Mouse (Mus musculus) right cerebral cortex, adult 18-20 months (tissue): ENCODE data around the gene 4930579F01Rik.

Experiments
- DNase-seq: peaks from one replicate; pipeline ENCODE4 v3.0.0; 2022; ENCODE audit warnings: mixed read lengths

The 4930579F01Rik gene

DNA sequence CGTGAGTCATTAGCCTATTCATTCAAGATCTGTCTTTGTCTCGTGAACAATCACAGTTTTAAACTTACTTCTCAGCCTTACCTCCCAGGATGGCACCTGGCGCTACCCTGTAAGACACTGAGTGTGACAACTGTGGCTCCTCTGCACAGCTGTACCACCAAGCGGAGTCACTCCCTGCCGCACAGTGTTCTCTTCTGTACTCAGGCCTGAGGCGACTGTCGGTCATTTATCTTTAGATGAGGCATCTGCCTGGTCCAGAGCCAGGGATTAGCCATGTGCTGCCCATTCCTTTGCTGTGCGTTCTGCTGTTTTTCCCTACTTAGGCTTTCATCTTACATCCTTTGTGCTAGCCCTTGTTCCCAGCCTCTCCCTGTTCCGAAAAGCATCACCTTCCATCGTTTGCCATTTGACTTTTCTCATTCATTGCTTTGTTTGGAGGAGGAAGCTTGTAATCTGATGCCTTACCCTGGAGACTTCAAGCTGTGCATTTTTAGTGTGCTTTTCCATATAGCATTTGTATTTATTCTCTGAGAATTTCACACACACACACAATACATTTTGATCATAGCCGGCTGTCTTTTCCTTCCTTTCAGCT lies 21.9 kb upstream of the 4930579F01Rik start:
- DNase-seq: no peak

GRCm38 (mm10) chr3:138212431-138212951 lies 18.9 kb upstream of the 4930579F01Rik start:
- no peak for DNase-seq

DNA sequence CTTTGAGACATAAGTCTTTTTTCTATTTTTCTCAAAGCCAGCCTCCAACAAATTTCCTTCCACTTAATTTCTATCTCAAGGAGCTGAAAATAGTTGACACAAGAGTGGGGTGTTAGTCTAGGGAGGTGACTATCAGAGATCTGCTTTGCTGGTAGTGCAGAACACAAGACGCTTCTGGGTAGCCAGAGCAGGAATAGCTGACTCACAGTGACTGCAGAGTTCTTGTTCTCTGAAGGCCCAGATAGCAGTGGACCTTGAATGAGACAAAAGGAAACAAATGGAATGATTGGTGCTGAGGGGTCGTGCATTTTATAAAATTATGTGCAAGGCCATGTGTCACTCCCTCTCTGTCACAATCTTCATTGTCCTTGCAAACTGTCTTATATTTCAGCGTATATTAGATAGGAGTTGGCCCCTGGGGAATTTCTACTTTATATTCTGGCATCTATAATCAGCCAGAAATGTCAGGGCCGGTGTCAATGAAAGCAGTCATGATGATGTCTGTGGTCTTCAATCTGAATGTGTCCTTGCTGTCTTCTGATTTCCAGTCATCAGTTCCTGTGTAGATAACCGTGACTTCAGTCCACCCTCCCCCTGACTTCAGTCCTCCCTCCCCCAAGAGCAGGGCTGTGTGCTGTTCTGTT lies 16.9 kb upstream of the 4930579F01Rik start:
- DNase-seq: no peak

GRCm38 (mm10) chr3:138208821-138209220 lies 15.2 kb upstream of the 4930579F01Rik start:
- DNase-seq: no peak

- DNase-seq: no peak
Measured at GRCm38 (mm10) chr3:138198722-138199068, 5.1 kb upstream of the 4930579F01Rik start.

DNA sequence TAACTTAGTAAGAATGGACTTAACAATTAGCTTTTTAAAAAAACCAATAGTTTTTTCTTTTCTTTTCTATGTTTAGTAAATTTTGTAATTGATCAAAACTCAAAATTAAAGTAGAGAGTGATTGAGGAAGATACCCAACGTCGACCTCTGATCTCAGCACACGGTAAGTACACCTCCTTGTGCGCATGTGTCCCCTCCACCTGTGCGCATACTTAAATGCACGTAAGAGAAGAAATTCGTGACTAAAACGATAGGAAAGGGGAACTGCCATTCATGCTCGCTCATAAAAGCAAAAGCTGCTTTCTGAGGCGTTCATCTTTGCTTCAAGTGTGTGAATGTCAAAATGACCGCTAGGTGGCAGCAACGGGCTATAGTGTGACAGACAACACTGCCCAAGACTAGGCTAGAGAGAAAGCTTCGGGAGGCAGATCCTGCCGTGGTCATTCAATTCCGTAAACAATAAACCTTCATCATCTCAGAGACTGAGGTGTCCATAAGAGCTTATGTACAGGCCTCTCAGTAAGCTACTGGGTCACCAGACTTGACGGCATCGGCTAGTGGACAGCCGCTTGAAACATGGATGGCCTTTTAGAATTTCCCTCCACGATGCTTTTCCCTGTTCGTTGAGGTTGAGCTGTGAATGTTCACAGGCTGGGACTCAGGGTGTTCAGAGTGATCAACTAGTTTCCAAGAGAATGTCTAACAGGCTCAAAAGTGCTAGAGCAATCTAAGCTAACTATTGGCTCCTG lies 4.5 kb upstream of the 4930579F01Rik start:
- DNase-seq: peak; percentile 86

DNA sequence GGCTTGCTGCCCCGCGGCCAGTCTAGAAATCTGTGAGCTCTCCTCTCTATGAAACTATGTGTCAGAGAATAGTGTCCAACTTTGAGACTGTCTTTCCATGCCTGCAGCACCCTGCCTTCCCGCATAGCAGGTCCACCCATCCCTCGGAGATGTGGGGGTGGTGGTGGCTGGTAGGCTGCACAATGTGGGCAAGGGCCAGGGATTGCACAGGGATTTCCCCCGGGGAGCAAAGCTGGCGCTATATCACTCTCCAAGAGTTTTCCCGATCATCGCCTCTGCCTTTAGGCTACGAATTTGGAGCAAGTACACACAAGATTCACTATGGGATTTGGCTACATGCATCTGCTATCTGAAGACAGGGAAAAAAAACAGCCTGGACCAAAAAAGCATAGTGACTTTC lies 3.9 kb upstream of the 4930579F01Rik start:
- no peak for DNase-seq

DNA sequence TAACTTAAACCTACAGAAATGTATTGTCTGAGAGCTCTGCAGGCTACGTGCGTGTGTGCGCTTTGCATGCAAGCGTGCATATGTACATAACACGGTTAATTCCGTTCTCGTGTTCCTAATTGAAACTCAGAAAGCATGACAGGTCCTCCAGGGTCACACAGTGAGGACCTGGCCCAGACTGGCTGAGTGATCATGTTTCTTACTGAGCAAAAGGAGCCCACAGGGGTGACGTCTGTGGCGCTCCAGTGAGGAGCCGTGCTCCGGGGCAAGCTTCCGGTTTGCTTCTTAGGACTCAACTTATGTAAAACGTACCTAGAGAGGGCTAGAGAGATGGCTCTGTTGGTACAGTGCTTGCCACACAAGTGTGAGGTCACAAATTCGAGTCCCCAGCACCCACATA lies 3.5 kb upstream of the 4930579F01Rik start:
- no peak for DNase-seq

- peak; percentile 7 for DNase-seq
Measured at GRCm38 (mm10) chr3:138192260-138192659, 1.4 kb downstream of the 4930579F01Rik start.

GRCm38 (mm10) chr3:138185995-138186930 lies 7.4 kb downstream of the 4930579F01Rik start:
- DNase-seq: no peak

DNA sequence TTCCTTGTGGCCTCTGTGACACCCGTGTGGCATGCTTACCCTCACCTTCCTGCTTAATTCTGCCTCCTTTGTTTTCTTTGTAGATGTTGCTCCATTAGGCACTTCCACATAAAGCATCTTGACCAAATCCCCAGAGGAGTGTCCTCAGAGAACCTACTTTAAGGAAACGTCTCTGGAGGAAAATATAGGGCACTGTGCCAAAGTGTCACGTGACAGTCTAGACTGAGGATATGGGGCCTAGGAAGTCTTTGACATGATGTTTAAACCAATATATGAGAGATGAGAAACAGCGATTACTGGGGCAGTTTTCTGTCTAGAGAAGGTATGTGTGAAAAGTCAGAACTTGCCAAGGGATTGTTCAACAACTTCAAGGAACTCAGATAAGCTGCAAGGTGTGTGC lies 8.3 kb downstream of the 4930579F01Rik start:
- no peak for DNase-seq

- no peak for DNase-seq
Measured at GRCm38 (mm10) chr3:138183371-138183770, 10.3 kb downstream of the 4930579F01Rik start.

DNA sequence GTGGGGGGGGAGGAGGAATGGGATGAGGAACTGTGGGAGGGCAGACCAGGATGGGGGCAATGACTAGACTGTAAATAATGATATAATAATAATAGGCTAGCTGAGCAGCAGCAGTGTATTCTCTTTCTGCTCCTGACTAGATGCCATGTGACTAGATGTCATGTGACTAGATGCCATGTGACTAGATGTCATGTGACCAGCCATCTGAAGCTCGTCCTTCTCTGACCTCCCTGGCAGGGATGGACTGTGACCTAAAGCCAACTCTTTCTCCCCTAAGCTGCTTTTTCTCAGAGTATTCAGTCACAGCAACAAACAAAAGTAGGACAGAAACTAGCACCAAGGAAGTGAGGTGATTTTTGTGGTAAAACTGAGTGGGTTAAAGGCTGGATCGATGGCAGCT lies 11.6 kb downstream of the 4930579F01Rik start:
- DNase-seq: no peak

DNA sequence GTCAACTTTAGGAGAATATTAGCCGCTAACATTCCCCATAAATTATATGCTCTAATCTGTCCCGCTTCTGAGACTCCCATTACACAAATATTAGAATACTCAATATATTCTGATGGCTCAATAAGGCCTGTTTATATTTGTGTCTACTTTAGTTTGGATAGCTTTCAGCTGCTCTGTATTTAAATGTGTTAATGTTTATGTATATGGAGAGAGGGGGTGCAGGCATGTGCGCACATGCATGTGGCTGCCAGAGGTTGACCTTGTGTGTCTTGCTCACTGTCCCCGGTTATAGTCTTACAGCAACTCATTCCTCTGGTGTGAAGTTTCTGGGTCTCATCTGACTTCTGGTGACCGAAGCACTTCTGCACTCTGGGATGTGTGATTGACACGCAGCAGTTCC lies 18.1 kb downstream of the 4930579F01Rik start:
- DNase-seq: no peak

DNA sequence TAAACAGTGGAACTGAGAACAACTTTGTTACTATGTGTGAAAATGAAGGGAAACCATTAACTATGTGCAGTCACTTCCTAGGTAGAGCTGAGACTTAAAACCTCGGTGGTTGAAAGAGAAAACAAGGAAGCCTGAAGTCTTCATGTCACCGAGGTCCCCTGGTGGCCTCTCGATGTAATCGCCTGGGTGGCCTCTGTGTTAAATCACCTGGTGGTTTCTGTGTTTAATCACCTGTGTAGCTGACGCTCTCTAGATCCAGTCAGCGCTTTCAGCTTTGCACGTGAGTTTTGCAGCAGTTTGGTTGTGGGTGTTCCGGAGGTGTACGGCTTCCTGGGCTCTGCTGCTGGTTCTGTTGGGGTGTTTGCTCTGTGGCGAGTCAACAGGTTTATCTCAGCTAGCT lies 20.3 kb downstream of the 4930579F01Rik start:
- DNase-seq: no peak

GRCm38 (mm10) chr3:138162553-138163183 lies 31.0 kb downstream of the 4930579F01Rik start:
- DNase-seq: no peak

DNA sequence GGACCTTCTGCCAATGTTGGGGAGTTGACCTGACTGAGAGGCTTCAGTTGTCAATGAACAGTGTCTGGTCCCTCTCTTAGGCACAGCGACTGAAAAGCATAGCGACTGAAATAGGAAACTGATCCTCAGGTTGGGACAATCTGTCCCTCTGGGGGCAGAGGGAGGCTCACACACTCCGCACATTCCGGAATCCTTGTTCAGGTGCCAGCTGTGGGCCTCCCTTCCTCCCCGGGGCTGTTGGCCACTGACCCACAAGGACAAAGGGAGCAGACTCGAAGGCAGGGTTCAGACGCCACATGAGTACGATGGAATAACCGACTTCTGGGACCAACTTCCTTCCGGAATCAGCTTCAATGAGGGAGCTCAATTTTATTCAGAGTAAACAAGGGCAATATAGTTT lies 32.0 kb downstream of the 4930579F01Rik start:
- DNase-seq: no peak

DNA sequence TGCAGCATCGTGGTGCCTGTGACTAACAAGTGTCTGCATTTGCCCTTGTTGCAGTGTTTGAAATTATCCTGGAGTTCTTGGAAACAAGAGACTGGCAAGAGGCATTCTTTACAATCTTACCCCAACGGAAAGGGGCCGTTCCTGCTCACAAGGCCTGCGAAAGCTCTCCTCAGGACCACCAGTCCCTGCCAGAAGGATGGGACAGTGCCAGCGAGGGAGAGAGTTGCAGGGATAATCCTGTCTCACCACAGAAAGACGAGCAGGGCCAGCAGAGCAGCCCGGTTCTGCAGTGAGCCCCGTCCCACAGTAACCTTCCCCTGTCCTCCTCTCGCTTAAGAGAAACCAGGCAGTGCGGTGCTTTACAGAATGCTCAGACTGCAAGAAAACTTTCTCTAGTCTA lies 37.0 kb downstream of the 4930579F01Rik start:
- DNase-seq: no peak

DNA sequence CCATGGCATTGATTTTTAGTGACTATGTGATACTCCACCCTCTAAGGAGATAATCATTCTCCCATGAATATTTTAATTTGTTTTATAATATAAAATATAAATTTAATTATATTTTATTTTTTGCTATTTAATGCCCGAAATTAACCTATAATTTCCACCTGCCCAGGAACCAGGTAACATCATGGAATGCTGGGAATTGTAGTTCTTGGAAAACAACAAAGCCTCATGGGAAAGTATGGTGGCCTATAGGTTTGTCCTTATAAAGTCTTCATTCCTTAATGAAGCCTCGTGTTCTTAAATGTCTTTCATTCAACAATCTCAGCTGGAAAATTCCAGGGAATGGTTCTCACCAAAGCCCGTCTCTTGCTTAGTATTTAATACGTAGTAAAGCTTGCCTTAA lies 38.6 kb downstream of the 4930579F01Rik start:
- DNase-seq: no peak

DNA sequence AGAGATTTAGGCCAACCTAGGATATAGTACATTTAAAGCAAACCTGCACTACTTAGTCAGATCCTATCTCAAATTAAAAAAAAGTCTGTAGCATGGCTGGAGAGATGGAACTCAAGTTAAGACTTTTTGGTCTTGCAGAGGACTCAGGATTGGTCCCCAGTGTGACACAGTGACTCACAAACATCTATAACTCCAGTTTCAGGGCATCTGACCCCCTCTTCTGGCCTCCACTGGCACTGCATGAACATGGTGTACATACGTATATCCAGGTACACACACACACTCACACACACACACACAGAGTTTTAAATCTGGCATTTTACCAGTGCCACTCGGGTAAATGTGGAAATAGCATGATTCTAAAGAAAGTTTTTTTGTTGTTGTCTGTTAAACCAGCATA lies 44.8 kb downstream of the 4930579F01Rik start:
- no peak for DNase-seq

GRCm38 (mm10) chr3:138144642-138145171 lies 48.9 kb downstream of the 4930579F01Rik start, which contains the start of gene Mttp:
Mttp (minus strand) TSS chr3:138144968.
- DNase-seq: peak; percentile 85

DNA sequence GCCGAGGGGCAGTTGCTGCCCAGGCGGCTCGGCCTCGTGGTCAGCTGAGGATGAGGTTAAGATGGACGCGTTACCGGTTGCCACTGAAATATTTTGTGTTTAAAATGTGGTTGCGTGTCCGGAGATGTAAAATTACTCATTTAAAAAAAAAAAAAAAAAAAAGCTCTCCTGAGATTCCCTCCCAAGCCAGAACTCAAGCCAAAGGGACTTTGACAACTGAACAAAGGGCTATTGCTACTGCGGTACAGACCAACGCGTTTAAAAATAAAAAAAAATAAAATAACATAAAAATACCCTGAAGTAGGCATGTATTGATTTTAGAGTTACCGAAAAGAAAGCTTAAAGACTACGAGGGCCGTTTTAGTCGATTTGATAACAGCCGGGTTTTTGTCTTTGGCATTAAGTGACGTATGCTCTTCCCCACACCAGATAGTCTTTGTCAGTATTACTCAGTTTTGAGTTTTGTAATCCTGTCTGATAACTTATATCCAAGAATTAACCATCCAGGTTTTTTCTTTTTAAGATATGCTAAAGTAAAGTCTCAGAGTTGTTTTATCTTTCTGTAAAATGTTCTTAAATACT lies 49.5 kb downstream of the 4930579F01Rik start:
- DNase-seq: no peak
